Mouse (Mus musculus) kidney, embryonic 14.5 days (tissue): Measurements from ENCODE around the gene Wdr25. TPM values are rescaled to one million over a fixed set of nuclear protein-coding genes. Genes with fewer than 3 reads are reported as not detected.

Experiments
- ATAC-seq: fragments of 200-750 bp; cut with Nextera tagmentation; 2 replicates; pipeline ENCODE4 v1.8.0; 2017; ENCODE audit warnings: moderate number of reproducible peaks, mild to moderate bottlenecking, moderate TSS enrichment, moderate library complexity; ENCODE audit not compliant: low FRiP score, low TSS enrichment
- H3K27ac ChIP-seq: fragments of 300-500 bp; sonication (generic); 2 replicates; pipeline ENCODE4 v1.5.1; 2014; ENCODE audit warnings: low read depth, mild to moderate bottlenecking, low read length, moderate library complexity, mixed read lengths
- H3K27me3 ChIP-seq: fragments of 300-500 bp; sonication (generic); 2 replicates; pipeline ENCODE4 v1.6.1; 2014; ENCODE audit warnings: mild to moderate bottlenecking, low read length; ENCODE audit not compliant: control insufficient read depth, insufficient read depth
- H3K36me3 ChIP-seq: fragments of 300-500 bp; sonication (generic); 2 replicates; pipeline ENCODE4 v1.6.1; 2014; ENCODE audit warnings: low read length, mixed read lengths; ENCODE audit not compliant: control insufficient read depth, insufficient read depth
- H3K4me1 ChIP-seq: fragments of 300-500 bp; sonication (generic); 2 replicates; pipeline ENCODE4 v1.6.1; 2014; ENCODE audit warnings: low read length, mixed read lengths; ENCODE audit not compliant: control insufficient read depth, insufficient read depth
- H3K4me2 ChIP-seq: fragments of 300-500 bp; sonication (generic); replicated peaks from 2 replicates; pipeline ENCODE4 v1.6.1; 2014; ENCODE audit warnings: low read depth, mild to moderate bottlenecking, low read length
- H3K4me3 ChIP-seq: fragments of 300-500 bp; sonication (generic); 2 replicates; pipeline ENCODE4 v1.5.1; 2014; ENCODE audit warnings: mild to moderate bottlenecking, low read length
- H3K9ac ChIP-seq: fragments of 300-500 bp; sonication (generic); 2 replicates; pipeline ENCODE4 v1.6.1; 2014; ENCODE audit warnings: low read depth, mild to moderate bottlenecking, low read length, moderate library complexity
- H3K9me3 ChIP-seq: fragments of 300-500 bp; sonication (generic); 2 replicates; pipeline ENCODE4 v1.6.1; 2016; ENCODE audit warnings: low read length; ENCODE audit not compliant: control insufficient read depth
- WGBS: fragments of 180-500 bp; shearing (Covaris S2); extraction: QIAGEN DNeasy Blood & Tissue Kit; methylation state at CpG from one replicate; pipeline ENCODE4 v1.1.7; 2014; 5-methylcytosine and 5-hydroxymethylcytosine counted together
- polyA plus RNA-seq: library from polyadenylated mRNA; unstranded; fragments of >200 nt; fragmentation: Nextera tagmentation; extraction: Ambion mirVana; gene quantifications from 2 replicates; pipeline ENCODE4 v1.2.1, GENCODE M21; 2014

The Wdr25 gene
- polyA plus RNA-seq, 1 experiment from 2014 or later = 6.0 TPM

GRCm38 (mm10) chr12:108885906-108886305 is 7.5 kb upstream of the Wdr25 start:
- peaks cover 74% of the 10 kb centered on the region for H3K36me3 ChIP-seq
- no peaks in the 10 kb centered on the region for H3K27me3 ChIP-seq
- H3K9me3 ChIP-seq = no peaks in the 10 kb centered on the region
- H3K4me1 ChIP-seq = no peaks in the 10 kb centered on the region
- no peak overlapping the region for H3K27ac ChIP-seq
- no peak overlapping the region for H3K9ac ChIP-seq
- ATAC-seq = no peak
- H3K4me2 ChIP-seq = no peak overlapping the region
- no peak overlapping the region for H3K4me3 ChIP-seq
- WGBS = 97% methylated on average over 1 of the region's 1 CpGs

- 88% methylated on average over 4 of the region's 4 CpGs for WGBS
Measured at GRCm38 (mm10) chr12:108887077-108887476, 6.4 kb upstream of the Wdr25 start.

GRCm38 (mm10) chr12:108888632-108889031 is 4.8 kb upstream of the Wdr25 start:
- ATAC-seq = no peak

More at GRCm38 (mm10) chr12:108887077-108887476, 6.4 kb upstream of the Wdr25 start:
- Histone ChIP-seq H3K9me3 (no peaks in the 10 kb centered on the region), H3K4me2 (no peak overlapping the region), H3K36me3 (peaks cover 65% of the 10 kb centered on the region), H3K27ac (no peak overlapping the region), H3K4me3 (no peak overlapping the region), H3K27me3 (no peaks in the 10 kb centered on the region), H3K9ac (no peak overlapping the region), H3K4me1 (no peaks in the 10 kb centered on the region)
- ATAC-seq = no peak

GRCm38 (mm10) chr12:108893715-108894431 is 442 bp downstream of the Wdr25 start, which contains the start of gene Wars:
TSS of gene Wars (minus strand) at chr12:108894174.
- 0 out of 2 replicates have a peak within 1 kb of the TSS, but pooled peaks have one; percentile 42 for H3K27ac ChIP-seq
- 0 out of 2 replicates have a peak, but pooled peaks cover 10% of the 10 kb centered on the region for H3K36me3 ChIP-seq
- no peaks in the 10 kb centered on the region for H3K9me3 ChIP-seq
- no peaks in the 10 kb centered on the region for H3K27me3 ChIP-seq
- ATAC-seq = peak; percentile 100
- peak within 1 kb of the TSS; percentile 96 for H3K4me3 ChIP-seq
- WGBS = 0% methylated on average over 51 of the region's 58 CpGs
- peak within 1 kb of the TSS; percentile 82 for H3K4me2 ChIP-seq
- peak within 1 kb of the TSS; percentile 78 for H3K9ac ChIP-seq
- peaks cover 18% of the 10 kb centered on the region for H3K4me1 ChIP-seq

More at GRCm38 (mm10) chr12:108888632-108889031, 4.8 kb upstream of the Wdr25 start:
- Histone ChIP-seq H3K27ac (no peak overlapping the region), H3K4me1 (peaks cover 13% of the 10 kb centered on the region), H3K27me3 (no peaks in the 10 kb centered on the region), H3K9me3 (no peaks in the 10 kb centered on the region), H3K4me2 (no peak overlapping the region), H3K4me3 (no peak overlapping the region), H3K9ac (no peak overlapping the region), H3K36me3 (peaks cover 49% of the 10 kb centered on the region)
- WGBS = 90% methylated on average over 4 of the region's 4 CpGs

- 2% methylated on average over 7 of the region's 7 CpGs for WGBS
- Histone ChIP-seq H3K9me3 (no peaks in the 10 kb centered on the region), H3K36me3 (0 out of 2 replicates have a peak, but pooled peaks cover 10% of the 10 kb centered on the region), H3K4me2 (peak overlapping the region; percentile 75), H3K27me3 (no peaks in the 10 kb centered on the region), H3K4me3 (peak overlapping the region; percentile 96), H3K27ac (no peak overlapping the region), H3K9ac (peak overlapping the region; percentile 72), H3K4me1 (peaks cover 18% of the 10 kb centered on the region)
- no peak for ATAC-seq
Measured at GRCm38 (mm10) chr12:108894432-108894816, 993 bp downstream of the Wdr25 start.

GRCm38 (mm10) chr12:108896006-108896405 is 2.6 kb downstream of the Wdr25 start:
- WGBS = 76% methylated on average over 3 of the region's 3 CpGs
- H3K27me3 ChIP-seq = no peaks in the 10 kb centered on the region
- no peaks in the 10 kb centered on the region for H3K9me3 ChIP-seq
- no peak overlapping the region for H3K4me2 ChIP-seq
- H3K4me1 ChIP-seq = peaks cover 18% of the 10 kb centered on the region
- 0 out of 2 replicates have a peak, but pooled peaks cover 7% of the 10 kb centered on the region for H3K36me3 ChIP-seq
- H3K27ac ChIP-seq = no peak overlapping the region
- H3K9ac ChIP-seq = no peak overlapping the region
- ATAC-seq = no peak
- no peak overlapping the region for H3K4me3 ChIP-seq

- H3K4me3 ChIP-seq = no peak overlapping the region
- no peaks in the 10 kb centered on the region for H3K9me3 ChIP-seq
- no peaks in the 10 kb centered on the region for H3K27me3 ChIP-seq
- H3K27ac ChIP-seq = no peak overlapping the region
- WGBS = 57% methylated on average over 5 of the region's 5 CpGs
- 0 out of 2 replicates have a peak, but pooled peaks cover 7% of the 10 kb centered on the region for H3K36me3 ChIP-seq
- ATAC-seq = no peak
- H3K4me2 ChIP-seq = no peak overlapping the region
- H3K4me1 ChIP-seq = 0 out of 2 replicates have a peak, but pooled peaks cover 7% of the 10 kb centered on the region
- H3K9ac ChIP-seq = no peak overlapping the region
Measured at GRCm38 (mm10) chr12:108901346-108901745, 7.9 kb downstream of the Wdr25 start.

GRCm38 (mm10) chr12:108902940-108903339 is 9.5 kb downstream of the Wdr25 start:
- peaks cover 17% of the 10 kb centered on the region; the same call in 1 of the 2 replicates for H3K4me1 ChIP-seq
- H3K27ac ChIP-seq = no peak overlapping the region
- 0 out of 2 replicates have a peak, but pooled peaks cover 4% of the 10 kb centered on the region for H3K36me3 ChIP-seq
- no peaks in the 10 kb centered on the region for H3K9me3 ChIP-seq
- H3K4me3 ChIP-seq = no peak overlapping the region
- ATAC-seq = peak; percentile 58
- H3K9ac ChIP-seq = no peak overlapping the region
- no peak overlapping the region for H3K4me2 ChIP-seq
- H3K27me3 ChIP-seq = no peaks in the 10 kb centered on the region
- WGBS = 12% methylated on average over 8 of the region's 8 CpGs

GRCm38 (mm10) chr12:108903600-108904275 is 10.3 kb downstream of the Wdr25 start:
- 61% methylated on average over 8 of the region's 8 CpGs for WGBS
- no peak overlapping the region for H3K4me2 ChIP-seq
- H3K9me3 ChIP-seq = no peaks in the 10 kb centered on the region
- H3K36me3 ChIP-seq = no peaks in the 10 kb centered on the region
- peaks cover 17% of the 10 kb centered on the region; the same call in 1 of the 2 replicates for H3K4me1 ChIP-seq
- H3K4me3 ChIP-seq = no peak overlapping the region
- H3K27me3 ChIP-seq = no peaks in the 10 kb centered on the region
- H3K27ac ChIP-seq = no peak overlapping the region
- ATAC-seq = peak; percentile 22; the same call in 1 of the 2 replicates
- no peak overlapping the region for H3K9ac ChIP-seq
